Mouse (Mus musculus) hindbrain, embryonic 12.5 days (tissue): ENCODE data around the gene S100a5. TPM values are rescaled to one million over a fixed set of nuclear protein-coding genes. Genes with fewer than 3 reads are reported as not detected.

Source experiments
- ATAC-seq: fragments of 200-750 bp; cut with Nextera tagmentation; 2 replicates; pipeline ENCODE4 v1.8.0; 2017; ENCODE audit warnings: moderate TSS enrichment; ENCODE audit not compliant: low FRiP score
- H3K27ac ChIP-seq: fragments of 300-500 bp; sonication (generic); 2 replicates; pipeline ENCODE4 v1.5.1; 2016; ENCODE audit warnings: mild to moderate bottlenecking
- H3K27me3 ChIP-seq: fragments of 300-500 bp; sonication (generic); 2 replicates; pipeline ENCODE4 v1.6.1; 2016; ENCODE audit warnings: mild to moderate bottlenecking
- H3K36me3 ChIP-seq: fragments of 300-500 bp; sonication (generic); 2 replicates; pipeline ENCODE4 v1.6.1; 2016; ENCODE audit warnings: mild to moderate bottlenecking
- H3K4me1 ChIP-seq: fragments of 300-500 bp; sonication (generic); 2 replicates; pipeline ENCODE4 v1.6.1; 2016
- H3K4me2 ChIP-seq: fragments of 300-500 bp; sonication (generic); replicated peaks from 2 replicates; pipeline ENCODE4 v1.6.1; 2016; ENCODE audit warnings: mild to moderate bottlenecking
- H3K4me3 ChIP-seq: fragments of 300-500 bp; sonication (generic); 2 replicates; pipeline ENCODE4 v1.5.1; 2016; ENCODE audit warnings: mild to moderate bottlenecking
- H3K9ac ChIP-seq: fragments of 300-500 bp; sonication (generic); 2 replicates; pipeline ENCODE4 v1.6.1; 2016; ENCODE audit warnings: mild to moderate bottlenecking, moderate library complexity
- H3K9me3 ChIP-seq: fragments of 300-500 bp; sonication (generic); replicated peaks from 2 replicates; pipeline ENCODE4 v1.6.1; 2016; ENCODE audit warnings: mild to moderate bottlenecking
- WGBS: fragments of 180-500 bp; shearing (Covaris S2); methylation state at CpG from one replicate; pipeline ENCODE4 v1.1.7; 2016; 5-methylcytosine and 5-hydroxymethylcytosine counted together
- polyA plus RNA-seq: library from polyadenylated mRNA; unstranded; fragments of >200 nt; fragmentation: Nextera tagmentation; extraction: Ambion mirVana; gene quantifications from 2 replicates; pipeline ENCODE4 v1.2.1, GENCODE M21; 2016

Gene S100a5
- polyA plus RNA-seq, 1 experiment from 2014 or later, result not detected

DNA sequence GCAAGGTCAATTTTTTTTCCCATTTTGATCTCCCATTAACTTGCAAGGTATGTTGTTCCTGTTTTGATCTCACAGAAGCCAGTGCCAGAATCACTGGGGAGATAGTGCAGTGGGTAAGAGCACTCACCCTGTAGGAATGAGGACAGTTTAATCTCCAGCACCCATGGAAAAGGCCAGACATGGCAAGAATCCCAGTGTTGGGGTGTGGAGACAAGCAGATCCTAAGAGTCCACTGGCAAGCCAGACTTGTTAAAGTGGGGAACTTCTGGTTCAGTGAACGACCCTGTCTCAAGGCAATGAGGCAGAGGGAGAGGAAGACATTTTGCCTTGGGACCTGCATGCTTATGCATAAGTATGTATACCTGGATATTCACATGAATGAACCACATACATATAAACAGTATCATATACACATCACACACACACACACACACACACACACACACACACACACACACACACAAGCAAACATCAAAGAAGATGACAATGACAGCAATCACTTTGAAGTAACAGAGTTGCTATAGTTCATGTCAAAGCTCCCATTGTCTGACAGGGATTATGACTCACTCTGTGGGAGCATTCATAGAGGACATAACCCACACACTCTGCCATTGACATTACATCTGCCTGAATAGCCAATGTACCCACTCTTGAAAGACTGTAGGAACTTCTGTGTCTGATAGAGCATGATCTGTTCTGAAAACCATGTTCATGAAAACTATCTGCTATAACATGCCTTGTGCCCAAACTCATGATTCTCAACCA is 30.4 kb downstream of the S100a5 start:
- no peak overlapping the region for H3K4me2 ChIP-seq
- ATAC-seq, result no peak
- H3K4me1 ChIP-seq, result no peaks in the 10 kb centered on the region
- H3K36me3 ChIP-seq, result no peaks in the 10 kb centered on the region
- no peak overlapping the region for H3K27ac ChIP-seq
- WGBS, result 92% methylated on average over 1 of the region's 1 CpGs
- H3K4me3 ChIP-seq, result no peak overlapping the region
- H3K27me3 ChIP-seq, result no peaks in the 10 kb centered on the region
- no peak overlapping the region for H3K9ac ChIP-seq
- no peaks in the 10 kb centered on the region for H3K9me3 ChIP-seq

DNA sequence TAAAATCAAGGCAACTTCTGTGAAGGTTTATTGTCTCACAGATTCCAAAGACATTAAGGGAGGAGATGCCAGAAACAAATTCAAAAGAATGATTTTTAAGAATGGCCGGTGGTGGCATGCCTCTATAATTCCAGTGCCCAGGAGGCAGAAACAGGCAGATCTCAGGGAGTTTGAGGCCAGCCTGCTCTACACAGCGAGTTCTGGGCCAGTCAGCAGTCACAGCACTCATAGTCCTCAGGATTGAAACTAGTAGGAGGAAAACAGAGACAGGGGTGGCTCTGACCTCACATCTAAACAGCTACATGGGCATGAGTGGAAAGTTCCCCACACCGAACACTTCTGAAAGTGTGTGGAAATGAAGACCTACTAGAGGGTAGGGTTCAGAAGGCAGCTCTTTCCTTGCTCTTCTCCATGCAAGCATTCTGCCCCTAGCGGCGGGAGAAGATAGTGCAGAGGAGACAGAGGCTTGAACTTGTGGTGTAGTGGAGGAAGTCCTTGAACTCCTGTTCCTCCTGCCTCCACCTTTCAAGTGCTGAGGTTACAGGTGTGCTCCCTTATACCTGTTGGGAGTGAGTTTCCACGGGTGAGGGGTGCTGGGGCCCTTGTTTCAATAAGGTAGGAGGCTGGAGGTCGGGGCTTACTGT is 31.3 kb downstream of the S100a5 start:
- Histone ChIP-seq H3K4me2 (no peak overlapping the region), H3K27me3 (no peaks in the 10 kb centered on the region), H3K4me3 (no peak overlapping the region), H3K9ac (no peak overlapping the region), H3K27ac (no peak overlapping the region), H3K4me1 (no peaks in the 10 kb centered on the region), H3K9me3 (no peaks in the 10 kb centered on the region), H3K36me3 (no peaks in the 10 kb centered on the region)
- WGBS, result 53% methylated on average over 7 of the region's 7 CpGs
- ATAC-seq, result no peak

DNA sequence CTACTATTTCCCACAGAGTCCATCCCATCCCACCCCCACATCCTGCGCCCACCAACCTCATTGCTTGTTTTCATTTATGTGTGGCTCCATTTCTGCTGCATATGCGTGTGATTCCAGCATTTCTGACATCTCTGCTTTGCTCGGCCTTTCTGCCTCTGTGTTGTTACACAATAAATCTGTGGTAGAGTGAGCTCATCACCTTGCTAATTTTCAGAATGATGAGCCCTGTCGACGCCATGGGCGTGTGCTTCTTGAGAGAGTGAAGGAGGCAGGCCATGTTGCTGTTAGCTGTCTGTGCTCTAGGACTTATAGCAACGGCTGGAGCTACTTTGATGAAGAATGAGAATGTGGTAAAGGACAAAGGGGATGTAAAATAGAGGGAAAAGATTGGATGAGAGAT is 32.7 kb downstream of the S100a5 start:
- Histone ChIP-seq H3K9ac (no peak overlapping the region), H3K36me3 (no peaks in the 10 kb centered on the region), H3K4me1 (no peaks in the 10 kb centered on the region), H3K27ac (no peak overlapping the region), H3K4me2 (no peak overlapping the region), H3K9me3 (no peaks in the 10 kb centered on the region), H3K27me3 (no peaks in the 10 kb centered on the region), H3K4me3 (no peak overlapping the region)
- WGBS, result 84% methylated on average over 7 of the region's 7 CpGs
- ATAC-seq, result no peak

DNA sequence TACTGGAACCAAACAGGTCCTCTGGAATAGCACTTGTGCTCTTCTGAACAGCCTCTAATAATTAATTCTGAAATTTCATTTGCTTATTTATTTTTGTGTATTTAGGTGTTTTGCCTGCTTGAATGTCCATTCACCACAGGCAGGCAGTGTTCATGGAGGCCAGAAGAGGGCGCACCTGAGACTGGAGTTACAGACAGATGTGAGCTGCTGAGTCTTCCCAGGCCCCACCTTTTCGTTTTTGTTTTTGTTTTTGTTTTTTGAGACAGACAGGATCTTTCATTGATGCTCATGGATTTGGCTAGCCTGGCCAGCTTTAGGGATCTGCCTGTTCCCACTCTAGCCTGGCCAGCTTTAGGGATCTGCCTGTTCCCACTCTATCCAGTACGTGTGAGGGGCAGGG is 35.9 kb downstream of the S100a5 start:
- H3K4me2 ChIP-seq, result no peak overlapping the region
- no peaks in the 10 kb centered on the region for H3K27me3 ChIP-seq
- H3K36me3 ChIP-seq, result no peaks in the 10 kb centered on the region
- ATAC-seq, result no peak
- whole genome bisulfite sequencing, result 52% methylated on average over 3 of the region's 3 CpGs
- H3K4me1 ChIP-seq, result no peaks in the 10 kb centered on the region
- H3K27ac ChIP-seq, result no peak overlapping the region
- no peaks in the 10 kb centered on the region for H3K9me3 ChIP-seq
- no peak overlapping the region for H3K9ac ChIP-seq
- H3K4me3 ChIP-seq, result no peak overlapping the region

DNA sequence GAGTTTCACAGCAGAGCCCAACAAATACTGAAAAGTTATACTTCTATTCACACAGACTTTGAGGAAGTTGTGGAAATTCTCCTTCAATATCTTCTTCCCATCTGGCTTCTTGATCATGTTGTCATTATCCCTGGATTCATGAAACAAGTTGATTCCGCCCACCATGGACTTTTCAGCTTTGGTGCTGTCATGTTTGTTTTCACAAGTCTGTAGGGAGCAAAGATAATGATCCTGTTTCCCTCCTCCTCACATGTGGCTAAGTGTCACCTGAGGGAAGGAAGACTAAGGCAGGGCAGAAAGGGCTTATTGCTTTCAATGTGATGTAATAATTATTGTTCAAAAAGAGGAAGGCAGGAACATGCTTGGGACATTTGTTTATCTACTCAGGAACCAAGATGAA is 39.0 kb downstream of the S100a5 start:
- no peak for ATAC-seq
- H3K27me3 ChIP-seq, result no peaks in the 10 kb centered on the region
- H3K4me2 ChIP-seq, result no peak overlapping the region
- no peak overlapping the region for H3K27ac ChIP-seq
- no peaks in the 10 kb centered on the region for H3K4me1 ChIP-seq
- no peaks in the 10 kb centered on the region for H3K9me3 ChIP-seq
- H3K4me3 ChIP-seq, result no peak overlapping the region
- no peak overlapping the region for H3K9ac ChIP-seq
- WGBS, result 85% methylated on average over 1 of the region's 1 CpGs
- H3K36me3 ChIP-seq, result no peaks in the 10 kb centered on the region

DNA sequence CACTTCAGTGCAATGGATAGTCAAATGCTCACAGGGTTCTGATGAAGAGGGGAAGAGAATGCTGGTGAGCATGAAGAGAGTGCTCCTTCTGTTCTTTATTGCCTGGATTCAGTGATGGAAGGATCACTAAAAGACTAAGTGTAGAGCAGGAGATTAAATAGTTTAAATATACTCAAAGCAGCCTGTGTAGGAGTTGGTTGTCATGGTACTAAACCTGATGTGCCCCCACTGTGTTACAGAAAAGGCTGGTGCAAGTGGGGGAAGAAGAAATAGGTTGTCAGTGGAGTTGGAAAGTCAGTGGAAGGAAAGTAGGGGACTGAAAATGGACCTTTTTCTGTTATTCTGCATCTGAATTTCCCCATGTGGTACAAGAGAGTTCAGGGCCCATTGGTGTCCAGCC is 40.7 kb downstream of the S100a5 start:
- Histone ChIP-seq H3K9ac (no peak overlapping the region), H3K9me3 (no peaks in the 10 kb centered on the region), H3K4me1 (no peaks in the 10 kb centered on the region), H3K4me3 (no peak overlapping the region), H3K27ac (no peak overlapping the region), H3K4me2 (no peak overlapping the region), H3K36me3 (no peaks in the 10 kb centered on the region), H3K27me3 (no peaks in the 10 kb centered on the region)
- ATAC-seq, result no peak

DNA sequence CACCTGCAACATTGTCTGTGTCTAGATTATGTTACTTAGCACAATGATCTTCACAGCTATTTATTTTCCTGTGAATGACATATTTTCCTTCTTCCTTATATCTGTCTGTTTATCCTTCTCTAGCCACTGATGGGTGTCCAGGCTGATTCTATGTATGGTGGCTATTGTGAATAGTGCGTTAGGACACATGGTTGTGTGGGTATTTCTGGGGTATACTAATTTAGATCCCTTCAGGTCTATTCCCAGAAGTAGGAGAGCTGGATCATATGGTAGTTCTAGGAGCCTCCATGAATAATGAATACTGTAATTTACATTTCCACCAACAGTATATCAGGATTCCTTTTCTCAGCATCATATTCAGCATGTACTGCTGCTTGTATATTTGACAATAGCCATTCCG is 41.5 kb downstream of the S100a5 start:
- Histone ChIP-seq H3K4me2 (no peak overlapping the region), H3K4me1 (no peaks in the 10 kb centered on the region), H3K27ac (no peak overlapping the region), H3K4me3 (no peak overlapping the region), H3K9me3 (no peaks in the 10 kb centered on the region), H3K27me3 (peaks cover 3% of the 10 kb centered on the region; the same call in 1 of the 2 replicates), H3K9ac (no peak overlapping the region), H3K36me3 (no peaks in the 10 kb centered on the region)
- ATAC-seq, result no peak
- WGBS, result 85% methylated on average over 2 of the region's 2 CpGs

DNA sequence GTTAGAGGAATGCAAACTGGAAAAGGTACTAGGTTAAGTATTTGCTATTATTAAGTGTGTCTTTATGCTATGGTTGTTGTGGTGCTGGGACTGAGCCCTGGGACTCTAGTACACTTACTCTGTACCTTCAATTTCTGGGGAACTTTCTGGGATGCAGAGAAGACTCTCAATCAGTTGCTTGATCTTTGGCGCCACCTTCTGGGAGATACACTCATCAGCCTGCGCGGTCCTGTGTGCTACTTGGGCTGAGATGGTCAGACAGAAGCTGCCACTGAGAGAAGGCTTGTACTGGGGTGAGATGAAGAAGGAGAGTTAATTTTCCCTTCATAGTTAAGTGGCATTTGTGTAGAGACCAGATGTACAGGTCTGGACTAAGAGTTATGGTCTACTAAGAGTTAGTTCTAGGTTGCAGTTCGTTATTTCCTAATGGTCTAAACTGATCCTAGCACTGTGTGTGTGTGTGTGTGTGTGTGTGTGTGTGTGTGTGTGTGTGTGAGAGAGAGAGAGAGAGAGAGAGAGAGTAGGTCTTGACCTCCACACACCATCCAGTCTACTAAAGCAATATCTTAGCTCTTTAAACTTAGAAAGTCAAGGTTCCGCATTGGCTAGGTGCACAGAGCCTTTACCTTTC is 44.7 kb downstream of the S100a5 start:
- WGBS, result 38% methylated on average over 5 of the region's 5 CpGs
- Histone ChIP-seq H3K27me3 (peaks cover 3% of the 10 kb centered on the region; the same call in 1 of the 2 replicates), H3K36me3 (no peaks in the 10 kb centered on the region), H3K27ac (no peak overlapping the region), H3K4me1 (no peaks in the 10 kb centered on the region), H3K4me2 (no peak overlapping the region), H3K4me3 (no peak overlapping the region), H3K9me3 (no peaks in the 10 kb centered on the region), H3K9ac (no peak overlapping the region)
- peak; percentile 68 for ATAC-seq

DNA sequence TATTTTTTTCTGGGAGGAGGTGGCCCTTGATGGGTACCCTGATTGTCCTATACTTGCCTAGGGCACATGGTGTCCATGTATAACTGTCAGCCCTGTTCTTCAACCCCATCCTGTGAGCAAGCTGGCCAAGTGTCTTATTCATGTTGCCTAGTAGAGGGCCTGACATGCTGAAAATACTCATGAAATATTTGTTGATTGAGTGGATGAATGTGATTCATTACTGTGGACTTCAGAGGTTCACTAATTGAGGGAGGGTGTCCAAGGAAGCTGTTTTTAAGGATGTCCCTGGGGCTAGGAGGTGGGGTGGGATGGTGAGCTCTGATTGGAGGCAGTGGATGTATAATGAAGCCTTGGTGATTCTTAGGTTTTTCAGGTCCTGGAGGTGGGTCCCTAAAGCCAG is 45.4 kb downstream of the S100a5 start, which contains the start of gene S100a7a:
S100a7a (plus strand) TSS at position 301 of the 400 bp plus-strand sequence.
- Histone ChIP-seq H3K4me3 (no peak within 1 kb of the TSS), H3K36me3 (no peaks in the 10 kb centered on the region), H3K9me3 (no peaks in the 10 kb centered on the region), H3K9ac (no peak within 1 kb of the TSS), H3K27me3 (peaks cover 3% of the 10 kb centered on the region; the same call in 1 of the 2 replicates), H3K4me1 (no peaks in the 10 kb centered on the region), H3K27ac (no peak within 1 kb of the TSS), H3K4me2 (no peak within 1 kb of the TSS)
- ATAC-seq, result no peak

DNA sequence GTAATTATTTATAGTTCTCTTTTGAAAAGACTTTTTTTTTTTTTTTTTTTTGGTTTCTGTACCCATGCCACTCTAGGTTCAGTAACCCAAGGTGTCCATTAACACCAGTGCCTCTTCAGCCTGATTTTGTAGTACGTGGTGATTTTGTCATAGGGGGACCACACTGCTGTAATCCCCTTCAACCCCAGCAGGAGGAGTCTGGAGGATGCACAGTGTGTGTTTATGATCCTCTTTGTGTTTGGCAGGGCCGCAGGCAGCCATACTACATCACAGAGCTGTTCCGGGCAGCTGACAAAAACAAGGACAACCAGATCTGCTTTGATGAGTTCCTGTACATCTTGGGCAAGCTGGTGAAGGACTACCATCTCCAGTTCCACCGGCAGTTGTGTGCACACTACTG is 49.1 kb downstream of the S100a5 start:
- no peak overlapping the region for H3K4me3 ChIP-seq
- H3K9me3 ChIP-seq, result no peaks in the 10 kb centered on the region
- no peaks in the 10 kb centered on the region for H3K4me1 ChIP-seq
- H3K27me3 ChIP-seq, result peaks cover 3% of the 10 kb centered on the region; the same call in 1 of the 2 replicates
- H3K36me3 ChIP-seq, result no peaks in the 10 kb centered on the region
- H3K9ac ChIP-seq, result no peak overlapping the region
- WGBS, result 80% methylated on average over 4 of the region's 4 CpGs
- H3K27ac ChIP-seq, result no peak overlapping the region
- no peak overlapping the region for H3K4me2 ChIP-seq
- ATAC-seq, result no peak

DNA sequence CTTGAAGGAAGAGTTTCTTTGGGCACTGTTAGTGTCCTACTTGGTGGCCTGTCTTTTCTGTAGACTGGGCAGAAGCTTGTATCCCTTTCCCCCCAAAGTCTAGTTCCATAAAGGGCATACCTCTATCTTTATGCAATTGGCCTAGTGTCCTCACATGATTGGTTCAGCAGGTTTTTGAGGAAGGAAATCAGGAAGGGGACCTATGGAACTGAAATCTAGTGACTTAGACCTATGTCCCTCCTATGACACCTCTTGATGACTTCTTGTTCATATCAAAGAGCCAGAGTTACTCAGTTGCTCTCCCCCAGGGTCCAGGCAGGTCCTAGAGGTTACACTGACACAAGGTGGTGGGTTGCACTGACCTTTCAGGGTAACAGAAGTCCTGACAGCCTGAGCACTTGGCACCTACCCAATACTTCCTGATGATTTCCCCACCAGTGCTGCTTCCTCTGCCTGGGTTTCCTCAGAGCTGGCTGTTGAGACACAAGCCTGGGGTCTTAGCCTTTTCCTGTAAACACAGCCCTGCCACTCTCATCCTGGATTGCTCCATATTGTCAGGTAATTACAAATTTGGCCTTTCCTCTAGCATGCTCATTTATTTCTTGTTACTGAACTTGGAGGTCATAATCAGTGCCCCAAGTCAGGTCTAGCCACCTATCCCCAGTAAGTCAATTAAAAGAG is 51.2 kb downstream of the S100a5 start:
- no peak overlapping the region for H3K27ac ChIP-seq
- H3K4me3 ChIP-seq, result no peak overlapping the region
- no peak for ATAC-seq

More for the DNA sequence above, 51.2 kb downstream of the S100a5 start:
- Histone ChIP-seq H3K4me2 (no peak overlapping the region), H3K27me3 (peaks cover 2% of the 10 kb centered on the region; the same call in 1 of the 2 replicates), H3K36me3 (no peaks in the 10 kb centered on the region), H3K4me1 (no peaks in the 10 kb centered on the region), H3K9me3 (no peaks in the 10 kb centered on the region), H3K9ac (no peak overlapping the region)
